Mouse (Mus musculus) erythroblast, embryonic 14.5 days (primary cell): ENCODE measurements around the gene Gm9376.

Source experiments
- GATA1 ChIP-seq: IDR thresholded peaks from 2 replicates; pipeline ENCODE4 v1.6.1; 2012; ENCODE audit warnings: low read length, inconsistent platforms, mixed read lengths
- TAL1 ChIP-seq: IDR thresholded peaks from 3 replicates; pipeline ENCODE4 v1.6.1; 2012; ENCODE audit warnings: low read length, inconsistent platforms, mixed read lengths

DNA sequence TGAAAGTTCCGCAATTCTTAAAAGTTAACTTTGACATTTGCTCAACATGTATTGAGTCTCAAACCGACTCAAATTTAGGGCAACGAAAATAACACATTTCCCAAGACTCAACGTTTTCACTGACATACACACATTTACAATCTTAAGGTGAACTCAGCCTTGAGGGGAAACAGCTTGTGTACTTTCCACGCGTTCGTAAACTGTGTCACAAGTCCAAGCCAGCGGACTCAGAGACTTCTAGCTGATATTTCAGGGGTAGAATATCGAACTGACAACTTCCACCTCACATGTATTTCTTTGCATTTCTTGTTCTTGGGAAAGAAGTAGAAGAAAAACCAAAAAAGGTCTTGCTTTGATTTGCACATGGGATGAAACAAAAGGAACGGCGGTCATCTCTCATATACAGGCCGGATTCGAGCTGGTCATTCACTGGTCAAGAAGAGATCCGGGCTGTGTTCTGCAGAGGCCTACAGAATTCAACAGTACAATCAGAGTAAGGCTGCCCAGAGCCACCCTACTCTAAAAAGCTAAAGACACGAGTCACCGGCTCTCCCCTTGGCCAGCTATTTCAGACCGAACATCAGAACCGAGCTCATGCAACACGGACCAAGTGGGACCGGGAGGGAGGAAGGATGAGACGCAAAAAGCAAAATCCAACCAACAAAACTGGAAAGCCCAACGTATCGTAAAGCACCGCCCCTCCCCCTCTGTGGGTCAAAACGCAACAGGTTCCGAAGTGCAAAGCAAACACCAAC is 32.8 kb upstream of the Gm9376 start:
- TF ChIP-seq GATA1 = no peak
- TF ChIP-seq TAL1 = no peak
